Mouse (Mus musculus) MEL-GATA-1-ER (cell line): Measurements from ENCODE around the gene Fam92b.

Experiments used
- DNase-seq: peaks from one replicate; pipeline ENCODE4 v3.0.0-alpha.2; 2012; ENCODE audit warnings: low read depth; ENCODE audit errors: extremely low read depth

Fam92b gene

DNA sequence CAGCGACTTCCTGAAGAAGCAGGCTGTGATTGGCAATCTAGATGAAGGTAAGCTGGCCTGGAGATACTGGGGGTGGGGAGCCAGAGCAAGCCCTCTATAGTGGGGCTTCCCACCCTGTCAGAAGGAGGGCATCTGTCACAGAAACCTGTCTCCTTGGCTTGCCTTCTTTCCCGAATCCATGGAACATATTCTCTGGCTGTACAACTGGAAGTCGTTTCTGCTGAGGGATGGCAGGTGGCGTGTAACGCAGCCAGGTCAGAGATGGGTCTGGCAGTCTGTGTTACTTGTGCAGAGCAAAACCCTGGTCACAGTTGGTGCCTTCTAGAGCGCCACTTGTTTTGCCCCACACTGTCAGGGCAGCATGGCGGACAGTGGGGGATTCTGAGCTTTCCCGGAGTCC, 16.9 kb downstream of the Fam92b start:
- no peak for DNase-seq

DNA sequence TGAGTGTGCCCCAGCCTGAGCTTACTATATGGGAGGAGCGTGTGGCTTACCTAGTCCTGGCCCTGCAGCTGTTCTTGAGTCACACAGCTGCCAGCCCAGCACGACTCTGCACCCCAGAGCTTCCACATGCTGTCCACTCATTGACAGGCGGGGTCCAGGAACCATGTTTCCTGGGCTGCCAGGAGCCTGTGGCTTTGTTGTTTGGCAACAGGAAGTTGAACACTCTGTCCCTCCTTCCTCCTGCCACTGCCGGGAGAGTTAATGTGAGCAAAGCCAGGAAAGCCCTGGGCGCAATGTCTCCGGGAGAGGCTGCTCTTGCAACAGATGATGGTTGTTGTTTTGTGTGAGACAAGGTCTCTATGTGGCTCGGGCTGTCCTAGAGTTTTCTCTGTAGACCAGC, 24.6 kb downstream of the Fam92b start:
- DNase-seq, result no peak

DNA sequence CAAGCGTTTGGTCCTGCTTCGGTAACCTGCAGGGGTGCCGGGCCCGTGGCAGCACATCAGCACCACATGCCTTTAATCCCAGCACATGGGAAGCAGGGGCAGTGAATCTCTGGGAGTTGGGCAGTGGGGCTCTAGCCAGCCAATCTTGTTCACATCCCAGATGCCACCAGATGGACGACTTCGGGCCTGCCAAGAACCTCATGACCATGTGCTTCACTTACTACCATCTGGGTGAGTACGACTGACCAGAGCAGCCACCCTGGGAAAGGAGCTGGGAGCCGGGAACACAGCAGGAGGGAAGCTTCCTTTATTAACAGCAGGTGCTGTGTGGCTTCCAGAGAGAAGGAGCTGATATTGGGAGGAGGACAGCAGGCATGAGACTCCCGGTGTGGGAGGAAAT, 26.1 kb downstream of the Fam92b start:
- DNase-seq, result no peak

DNA sequence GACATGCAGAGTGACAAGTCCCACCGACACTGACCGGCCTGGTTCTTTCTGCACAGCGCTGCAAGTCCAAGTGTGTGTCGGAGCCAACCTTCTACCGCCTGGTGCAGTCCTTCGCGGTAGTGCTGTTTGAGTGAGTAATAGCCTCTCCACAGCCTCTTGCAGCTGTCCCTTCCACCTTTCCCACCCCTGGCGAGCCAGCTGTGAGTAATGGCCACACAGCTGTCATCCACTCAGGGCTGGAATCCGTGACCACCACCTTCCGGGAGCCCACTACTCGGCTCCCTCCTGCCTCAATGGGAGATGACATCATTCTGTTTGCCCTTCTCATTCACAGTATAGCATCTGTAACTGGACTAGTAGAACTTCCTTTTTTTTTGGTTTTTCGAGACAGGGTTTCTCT, 27.2 kb downstream of the Fam92b start:
- DNase-seq, result no peak

DNA sequence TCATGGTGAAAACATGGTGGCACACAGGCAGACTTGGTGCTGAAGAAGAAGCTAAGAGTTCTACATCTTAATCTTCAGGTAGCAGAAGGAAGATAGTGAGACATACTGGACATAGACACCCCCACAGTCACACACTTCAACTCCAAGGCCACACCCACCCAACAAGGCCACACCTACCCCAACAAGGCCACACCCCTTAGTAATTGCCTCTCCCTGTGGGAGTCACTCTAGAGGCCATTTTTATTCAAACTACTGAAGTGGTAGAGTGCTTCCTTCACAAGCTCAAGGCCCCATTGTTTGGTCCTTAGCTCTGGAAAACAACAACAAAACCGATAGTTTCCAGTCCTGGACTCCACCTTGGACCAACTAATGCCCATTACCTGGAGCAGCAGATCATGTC, 31.2 kb downstream of the Fam92b start:
- no peak for DNase-seq

DNA sequence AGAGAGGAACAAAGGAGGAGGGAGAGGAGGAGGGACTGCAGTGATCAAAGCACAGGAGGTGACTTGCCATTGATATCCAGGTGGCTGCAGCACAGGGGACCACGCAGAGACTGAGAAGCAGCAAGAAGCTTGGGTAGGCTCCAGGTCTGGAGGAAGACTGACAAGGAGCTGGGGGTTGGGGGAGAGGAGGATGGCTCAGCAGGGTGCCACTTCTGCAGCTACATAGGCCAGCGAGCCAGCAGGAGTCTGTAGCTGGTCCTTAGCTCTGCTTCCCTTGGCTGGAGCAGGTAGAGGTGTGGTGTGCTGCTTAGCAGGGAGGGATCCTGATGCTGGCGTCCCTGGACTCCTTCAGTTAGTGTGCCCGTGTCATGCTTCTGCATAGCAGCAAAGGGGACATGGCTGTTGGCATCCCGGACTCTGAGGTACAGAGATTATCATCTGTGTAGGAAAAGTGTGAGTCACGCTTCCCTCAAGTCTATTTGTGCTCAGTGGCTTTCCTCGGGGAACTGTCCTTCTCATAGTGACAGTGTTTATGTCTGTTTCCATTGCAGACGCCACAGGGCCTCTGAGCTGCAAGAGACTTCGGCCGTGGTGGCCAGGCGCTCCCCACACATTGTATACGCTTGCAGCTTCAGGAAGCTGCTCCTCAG, 32.5 kb downstream of the Fam92b start:
- no peak for DNase-seq

DNA sequence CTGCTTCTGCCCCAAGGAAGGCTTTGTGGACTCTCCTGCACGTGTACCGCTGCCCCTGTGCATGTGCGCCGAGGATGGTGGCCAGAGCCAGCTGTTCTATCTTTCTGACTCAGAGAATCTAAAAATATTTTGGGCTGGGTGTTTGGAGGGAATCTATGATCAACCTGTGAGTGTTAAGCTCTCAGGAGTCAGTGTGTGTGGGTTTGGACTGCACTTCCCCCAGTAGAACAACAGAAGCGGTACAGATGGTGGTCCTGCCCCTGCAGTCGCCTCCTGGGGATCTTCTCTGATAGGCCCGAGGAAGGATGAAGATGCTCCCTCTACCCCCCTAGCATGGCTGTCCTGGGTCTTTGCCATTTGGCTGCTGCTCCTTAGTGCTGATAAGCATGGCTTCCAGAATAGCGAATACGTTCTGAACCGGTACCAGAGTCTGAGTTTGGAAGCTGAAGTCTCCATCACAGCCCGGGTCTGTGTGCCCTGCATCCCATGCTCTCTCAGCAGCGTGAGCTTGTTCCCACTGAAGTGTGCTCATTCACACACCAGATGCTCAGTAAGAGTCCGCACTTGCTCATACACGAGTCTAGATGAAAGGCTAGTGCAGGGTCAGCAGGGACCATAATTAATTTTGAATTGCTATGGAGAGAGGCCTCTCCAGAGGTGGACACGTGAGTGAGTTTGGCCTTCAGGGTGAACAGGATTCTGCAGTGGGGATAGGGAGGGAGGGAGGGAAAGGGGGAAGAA, 33.2 kb downstream of the Fam92b start:
- no peak for DNase-seq

DNA sequence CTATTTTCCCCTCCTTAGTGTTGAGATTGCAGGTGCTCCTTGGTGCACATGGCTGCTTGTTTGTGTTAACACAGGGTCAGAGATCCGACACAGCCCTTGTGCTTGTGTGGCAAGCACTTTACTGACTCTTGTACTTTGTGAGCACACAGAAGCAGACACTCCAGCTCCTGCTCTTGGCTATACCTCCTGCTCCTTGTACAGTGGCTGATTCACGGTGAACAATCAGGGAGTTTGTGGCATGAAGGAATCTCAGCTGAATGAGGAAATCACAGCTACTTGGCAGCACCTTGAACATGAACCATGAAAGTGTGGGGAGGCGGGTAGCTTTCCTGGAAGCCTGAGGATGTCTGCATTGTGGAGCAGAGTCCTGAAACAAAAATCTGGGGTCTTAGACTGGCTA, 36.5 kb downstream of the Fam92b start:
- no peak for DNase-seq

DNA sequence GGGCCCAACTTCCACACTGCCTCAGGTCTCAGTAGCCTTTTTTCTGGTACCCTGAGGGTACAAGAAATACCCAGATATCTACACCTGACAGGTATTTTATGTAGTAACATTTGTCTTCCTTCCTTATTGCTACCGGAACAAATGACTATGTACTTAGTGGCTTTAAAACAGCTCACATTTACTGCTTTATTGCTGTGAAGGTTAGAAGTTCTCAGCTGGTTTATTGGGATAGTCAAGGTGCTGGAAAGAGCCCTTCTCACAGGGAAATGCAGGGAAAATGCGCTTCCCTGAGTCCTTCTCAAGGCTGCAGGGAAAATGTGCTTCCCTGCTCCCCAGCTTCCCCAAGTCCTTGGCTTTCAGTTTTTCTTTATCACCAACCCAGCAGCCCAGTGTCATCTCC, 38.3 kb downstream of the Fam92b start:
- DNase-seq, result no peak

DNA sequence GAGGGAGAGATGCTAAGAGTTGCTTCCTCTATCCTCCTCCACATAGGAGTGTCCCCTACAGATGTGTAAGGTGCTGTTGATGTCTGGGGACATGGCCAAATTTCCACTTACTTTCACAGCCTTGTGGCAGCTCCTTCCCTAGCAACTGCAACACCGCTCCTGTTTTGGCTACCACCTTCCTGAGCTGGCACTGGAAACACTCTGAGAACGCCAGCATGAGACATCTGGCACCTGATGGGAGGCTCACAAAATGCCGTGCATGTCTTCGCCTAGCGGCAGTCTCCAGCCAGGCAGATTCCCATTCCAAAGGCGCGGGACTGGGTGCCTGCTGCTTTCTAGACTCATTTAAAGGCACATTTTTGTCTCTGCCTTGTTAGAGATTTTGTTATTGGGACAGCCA, 40.6 kb downstream of the Fam92b start:
- DNase-seq, result no peak

DNA sequence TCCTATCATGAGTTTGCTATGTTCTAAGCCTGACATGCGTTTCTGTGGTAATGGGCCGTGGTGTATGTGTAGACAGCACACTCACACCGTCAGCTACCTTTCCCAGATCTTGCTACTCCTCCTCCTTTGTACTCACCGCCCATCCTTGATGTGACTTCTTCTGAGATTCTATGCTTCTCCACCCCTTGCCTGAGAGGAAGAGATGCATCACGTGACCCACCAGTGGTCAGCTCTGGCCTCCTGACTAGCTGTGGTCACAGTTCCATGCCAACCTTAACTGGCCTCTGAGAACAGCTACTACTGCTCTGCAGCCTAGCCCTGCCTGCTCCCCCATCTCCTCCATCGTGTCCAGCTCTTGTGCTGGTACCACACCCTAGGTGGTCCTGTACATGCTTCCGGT, 41.6 kb downstream of the Fam92b start:
- DNase-seq, result no peak

DNA sequence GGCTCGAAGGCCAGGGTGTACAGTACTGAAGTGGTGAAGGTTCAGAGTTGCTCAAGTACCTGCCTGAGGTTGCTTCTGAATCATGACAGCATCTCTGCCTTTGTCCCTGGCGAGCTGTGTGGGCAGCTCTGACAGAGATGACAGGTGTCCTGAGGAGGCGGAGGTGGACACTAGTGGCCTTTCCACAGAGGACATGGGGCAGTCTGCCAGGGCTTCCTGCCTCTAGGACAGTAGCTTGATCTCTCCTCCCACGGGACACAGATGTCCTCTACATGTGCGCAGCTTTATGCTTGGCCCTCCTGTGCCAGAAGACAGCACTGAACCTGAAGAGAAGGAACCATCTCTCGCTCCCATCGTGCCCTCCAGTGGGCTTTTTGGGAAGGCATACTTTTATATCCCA, 44.1 kb downstream of the Fam92b start:
- no peak for DNase-seq

DNA sequence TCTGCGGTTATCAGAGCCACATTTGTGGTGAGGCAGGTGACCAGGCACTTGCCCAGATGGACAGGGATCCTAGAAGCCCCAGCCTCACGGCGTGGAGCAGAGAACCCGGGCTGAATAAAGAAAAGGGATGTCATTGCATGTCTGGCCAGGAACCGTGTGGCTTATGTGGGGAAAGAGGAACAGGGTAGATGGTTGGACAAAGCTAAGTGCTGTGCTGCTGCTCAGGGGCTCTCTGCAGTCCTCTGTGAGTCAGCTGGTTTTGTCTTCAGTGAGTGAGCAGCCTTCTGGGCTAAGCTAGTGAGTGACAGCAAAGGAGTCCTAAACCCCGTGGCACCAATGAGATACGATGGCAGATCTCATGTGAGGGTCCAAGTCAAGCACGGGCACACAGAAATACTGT, 46.1 kb downstream of the Fam92b start:
- no peak for DNase-seq

DNA sequence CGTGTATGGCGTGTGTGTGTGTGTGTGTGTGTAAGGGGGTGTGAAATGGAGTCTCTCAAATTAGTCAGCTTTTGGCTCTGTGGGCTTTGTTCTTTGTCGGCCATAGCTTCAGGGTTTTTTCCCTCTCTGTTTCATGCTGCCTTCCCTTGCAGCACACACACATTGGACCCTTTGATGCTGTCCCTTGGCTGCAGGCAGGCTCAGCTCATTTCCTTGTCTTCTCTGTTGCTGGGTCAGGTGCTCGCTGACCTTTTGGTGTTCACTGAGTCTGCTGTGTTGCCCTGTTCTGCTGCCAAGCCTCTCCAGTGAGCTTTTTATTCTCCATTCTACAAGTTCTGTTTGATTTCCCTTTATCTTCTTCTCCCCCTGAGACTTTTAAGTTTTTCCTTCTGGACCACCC, 47.7 kb downstream of the Fam92b start:
- DNase-seq, result no peak

DNA sequence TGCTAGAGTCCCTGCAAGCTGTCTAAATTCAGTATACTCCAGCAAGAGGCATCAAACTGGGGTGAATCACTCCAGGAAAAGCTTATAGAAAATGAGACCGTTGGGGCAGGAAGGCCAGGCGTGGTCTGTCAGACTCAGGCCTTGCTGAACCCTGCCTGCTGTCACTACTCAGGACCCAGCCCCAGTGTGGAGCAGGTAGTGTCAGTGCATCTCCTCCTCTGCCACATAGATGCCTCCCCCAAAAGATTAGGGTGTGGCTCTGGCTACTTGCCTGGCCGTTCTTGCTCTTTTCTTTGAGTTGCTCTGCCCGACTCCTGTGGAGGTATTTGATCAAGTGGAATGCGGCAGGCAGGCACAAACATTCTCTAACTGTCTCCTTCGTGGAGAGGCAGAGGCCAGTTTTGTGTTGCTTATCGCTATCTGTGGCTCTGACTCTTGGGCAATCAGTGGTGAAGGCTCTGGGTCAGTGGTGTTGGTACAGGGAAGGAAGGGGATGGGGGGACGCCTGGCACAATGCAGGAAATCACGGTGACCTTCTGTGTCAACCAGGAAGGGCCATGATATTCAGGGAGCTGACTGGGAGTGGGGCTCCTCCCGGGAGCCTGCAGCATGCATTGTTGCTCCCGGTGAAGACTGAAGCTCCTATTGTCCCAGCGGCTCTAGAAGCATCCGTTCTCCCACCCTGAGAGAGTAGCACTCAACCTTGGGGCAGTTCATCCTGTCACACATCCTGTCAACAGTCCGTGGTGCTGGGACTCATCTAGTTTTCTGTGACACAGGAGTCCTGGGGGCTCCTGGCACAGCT, 50.7 kb downstream of the Fam92b start:
- no peak for DNase-seq

DNA sequence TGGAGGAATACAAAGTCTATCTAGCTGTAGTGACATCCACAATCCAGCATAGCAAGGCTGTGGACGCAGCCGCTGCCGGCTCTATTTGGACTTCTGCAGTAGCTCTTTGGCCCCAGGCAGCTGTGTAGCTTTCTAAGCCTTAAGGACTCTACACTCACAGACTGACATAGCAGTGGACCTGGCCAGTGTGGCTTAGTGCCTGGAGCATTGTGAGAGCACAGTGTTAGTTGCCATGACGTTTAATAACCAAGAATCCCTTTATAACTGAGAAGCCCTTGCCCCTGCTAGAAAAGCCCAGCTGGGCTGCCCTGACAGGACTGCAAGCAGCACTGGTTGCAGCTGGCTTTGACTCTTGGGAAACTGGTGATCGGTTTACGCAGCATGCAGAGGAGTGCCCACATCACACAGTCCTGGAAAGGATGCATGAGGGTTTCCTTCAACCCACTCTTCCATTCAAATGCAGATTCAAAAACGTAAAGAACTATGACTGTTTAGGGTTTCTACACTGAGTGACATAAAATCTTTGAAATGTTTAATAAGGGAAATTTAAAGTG, 52.4 kb downstream of the Fam92b start:
- DNase-seq, result no peak

DNA sequence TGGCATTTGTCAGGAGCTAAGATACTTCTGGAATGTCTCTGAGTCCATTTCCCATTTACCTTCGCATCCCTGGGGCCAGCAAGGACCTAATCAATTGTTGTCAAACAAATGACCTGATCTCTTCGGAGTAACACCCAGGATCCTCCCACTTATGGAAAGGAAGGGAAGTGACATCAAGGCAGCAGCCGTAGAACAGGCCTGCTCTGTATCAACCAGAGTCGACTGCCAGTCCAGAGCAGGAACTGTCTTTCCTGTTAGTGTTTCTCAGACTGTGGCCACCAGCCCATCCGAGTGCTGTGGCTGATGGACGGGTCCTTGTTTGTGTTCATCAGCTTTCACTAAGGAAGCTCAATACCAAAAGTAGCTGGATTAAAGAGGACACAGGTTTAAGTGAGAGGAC, 53.0 kb downstream of the Fam92b start:
- no peak for DNase-seq

DNA sequence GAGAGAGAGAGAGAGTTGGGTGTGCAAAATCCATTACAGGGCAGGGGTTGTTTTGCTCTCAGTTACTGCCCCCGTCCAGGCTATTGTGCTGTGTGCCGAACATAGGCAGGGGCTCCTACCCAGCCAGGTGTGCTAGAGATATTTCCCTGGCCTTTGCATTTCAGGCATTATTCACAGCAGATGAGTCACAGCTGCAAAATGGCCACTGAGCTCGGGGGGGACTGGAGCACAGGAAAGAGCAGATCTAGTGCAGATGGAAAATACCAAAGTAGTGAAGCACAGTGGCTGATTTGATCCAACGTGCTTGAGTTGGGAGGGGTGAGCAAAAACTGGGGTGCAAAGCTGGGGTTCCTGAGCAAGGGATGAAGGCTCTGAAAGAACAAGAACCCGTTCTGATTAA, 56.3 kb downstream of the Fam92b start:
- no peak for DNase-seq

DNA sequence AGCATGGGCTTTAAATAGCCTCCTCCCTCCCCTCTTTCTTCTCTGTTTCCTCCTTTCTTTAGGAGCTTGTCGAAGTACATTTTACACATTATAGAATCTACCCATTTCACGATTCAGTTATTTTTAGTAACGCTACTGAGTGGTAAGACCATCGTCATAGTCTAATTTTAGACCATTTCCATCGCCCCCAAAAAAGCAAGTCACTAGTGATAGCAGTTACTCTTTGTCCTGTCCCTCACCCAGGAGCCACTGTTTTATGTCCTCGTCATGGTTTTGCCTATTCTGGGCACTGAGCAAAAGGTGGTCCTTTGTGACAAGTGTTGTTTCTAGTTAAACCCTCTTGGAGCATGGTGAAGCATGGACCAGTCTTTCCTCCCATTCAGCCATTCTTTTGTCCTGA, 57.3 kb downstream of the Fam92b start:
- no peak for DNase-seq

DNA sequence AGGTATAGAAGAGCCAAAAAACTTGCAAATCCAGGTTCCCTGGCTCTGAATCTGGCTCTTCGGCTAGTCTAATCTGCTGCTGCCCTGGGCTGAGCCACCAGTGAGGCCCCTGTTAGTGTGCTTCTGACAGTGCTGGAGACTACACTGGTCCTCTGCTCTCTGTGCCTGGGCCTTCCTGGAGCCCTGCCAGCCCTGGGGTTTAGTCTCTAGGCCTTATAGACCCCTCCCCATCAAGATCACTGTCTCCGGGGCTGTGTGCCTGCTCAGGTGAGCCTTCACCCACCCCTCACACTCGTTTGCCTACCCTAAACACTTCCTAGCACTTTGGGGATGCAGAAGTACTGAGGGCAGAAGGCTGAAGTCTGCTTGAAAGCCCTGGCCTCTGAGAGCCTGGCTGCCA, 57.8 kb downstream of the Fam92b start:
- no peak for DNase-seq

DNA sequence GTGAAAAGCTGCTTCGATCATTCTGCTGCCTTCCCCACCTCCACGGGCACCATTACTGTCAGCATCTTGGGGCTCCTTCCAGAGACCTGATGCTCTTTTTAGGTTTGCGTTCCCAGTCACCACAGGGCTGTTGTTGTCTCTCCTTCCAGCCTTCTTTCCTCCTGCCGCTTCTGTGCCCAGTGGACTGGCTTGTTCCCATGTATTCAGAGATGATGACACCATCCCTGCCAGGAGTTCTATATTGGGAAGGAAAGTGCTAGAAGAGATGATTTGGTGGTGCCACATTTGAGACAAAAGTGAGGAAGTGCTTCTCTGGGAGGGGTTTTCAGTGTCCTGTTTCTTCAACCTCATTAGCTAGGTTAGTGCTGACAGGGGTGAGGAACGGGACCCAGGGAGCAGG, 58.4 kb downstream of the Fam92b start:
- DNase-seq, result no peak

DNA sequence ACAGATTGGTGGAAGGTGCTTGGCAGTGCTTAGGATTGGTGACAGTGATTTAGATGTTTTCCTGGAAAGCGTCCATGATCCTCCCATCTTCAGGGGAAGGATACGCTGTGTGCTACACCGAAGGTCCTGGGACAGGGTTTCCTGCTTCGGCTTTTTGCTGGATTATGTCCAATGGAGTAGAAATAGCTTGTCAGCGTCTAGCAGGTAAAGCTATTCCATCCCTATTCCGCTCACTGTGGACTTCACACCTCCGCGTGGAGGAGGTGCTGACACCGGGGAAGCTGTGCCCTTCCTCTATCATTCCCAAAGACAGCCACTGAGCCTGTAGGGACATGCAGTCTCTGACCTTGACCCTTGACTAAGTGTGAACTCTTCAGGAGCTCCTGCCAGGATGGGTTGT, 59.1 kb downstream of the Fam92b start:
- DNase-seq, result no peak
